8 mouse cellular contexts compared by ENCODE assay signal in the genomic region with DNA sequence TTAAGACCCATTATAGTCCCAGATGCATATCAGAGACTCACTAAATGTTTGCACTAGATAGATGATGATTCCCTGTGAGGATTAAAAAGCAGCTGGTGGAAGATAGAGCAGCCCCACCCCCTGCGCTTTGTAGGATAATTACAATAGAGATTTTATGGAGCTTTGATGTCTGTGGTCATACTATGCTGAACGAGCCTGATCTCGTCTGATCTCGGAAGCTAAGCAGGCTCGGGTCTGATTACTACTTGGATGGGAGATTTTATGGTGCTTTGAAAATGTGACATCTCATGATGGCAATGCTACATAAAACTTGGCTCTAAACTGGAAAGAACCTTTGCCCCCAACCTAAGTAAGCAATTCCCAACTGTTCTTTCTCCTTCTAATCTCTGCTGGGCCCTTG. TPM values are rescaled to one million over a fixed set of nuclear protein-coding genes. Genes with fewer than 3 reads are reported as not detected.
DNase-seq lines count a peak whose midpoint lies in the region; ATAC-seq and TF ChIP-seq lines count a peak whose summit lies in the region.

No protein-coding gene starts in this region.

- WGBS in heart, embryonic 15.5 days = 78% methylated on average over 5 of the region's 5 CpGs
- WGBS in forebrain, embryonic 16.5 days = 69% methylated on average over 5 of the region's 5 CpGs
- WGBS in liver, embryonic 15.5 days (ENCODE audit: insufficient replicate concordance) = 55% methylated on average over 5 of the region's 5 CpGs

- TF ChIP-seq POLR2A in MEL (IDR thresholded peaks at IDR 0.05; ENCODE audit: control insufficient read depth in 1 of 2, insufficient read depth in 1 of 2, low read depth in 1 of 2, low read length in 2 of 2, poor library complexity in 1 of 2) = no peak

- H3K27ac ChIP-seq in heart, embryonic 15.5 days = no peak overlapping the region
- no peak overlapping the region for H3K27ac ChIP-seq in MEL (ENCODE audit: control insufficient read depth, low read depth, low read length)
- no peak overlapping the region for H3K27ac ChIP-seq in forebrain, embryonic 16.5 days (ENCODE audit: low read length)
- peak overlapping the region; percentile 95 for H3K27ac ChIP-seq in liver, embryonic 15.5 days (replicated peaks)

- no peaks in the 10 kb centered on the region for H3K27me3 ChIP-seq in heart, embryonic 15.5 days
- no peaks in the 10 kb centered on the region for H3K27me3 ChIP-seq in MEL (ENCODE audit: control insufficient read depth in 1 of 2, insufficient read depth in 2 of 2, low read length in 2 of 2)
- no peaks in the 10 kb centered on the region for H3K27me3 ChIP-seq in forebrain, embryonic 16.5 days (replicated peaks; ENCODE audit: control insufficient read depth, insufficient read depth, low read length)
- H3K27me3 ChIP-seq in liver, embryonic 15.5 days = no peaks in the 10 kb centered on the region

- DNase-seq in heart, postnatal 14 days = no peak
- no peak for DNase-seq in MEL (ENCODE audit: low read depth, low spot score)
- DNase-seq in Muller cell, postnatal 12 days (ENCODE audit: inconsistent ontology term) = no peak
- DNase-seq in adrenal gland, postnatal 10 days = no peak

- peaks cover 48% of the 10 kb centered on the region for H3K79me2 ChIP-seq in MEL (ENCODE audit: control insufficient read depth, insufficient read depth, low read length, poor library complexity)

- H3K36me3 ChIP-seq in heart, embryonic 15.5 days = peaks cover 10% of the 10 kb centered on the region
- peaks cover 0 to 43% of the 10 kb centered on the region in 2 experiments; a peak in 3 of 4 replicates for H3K36me3 ChIP-seq in MEL (ENCODE audit: control insufficient read depth in 1 of 2, insufficient read depth in 2 of 2, low read length in 2 of 2)
- H3K36me3 ChIP-seq in forebrain, embryonic 16.5 days (ENCODE audit: control insufficient read depth, insufficient read depth) = peaks cover 3% of the 10 kb centered on the region; the same call in 1 of the 2 replicates
- peaks cover 20% of the 10 kb centered on the region for H3K36me3 ChIP-seq in liver, embryonic 15.5 days (replicated peaks)

- peak overlapping the region; percentile 81; the same call in 1 of the 2 replicates for H3K4me3 ChIP-seq in heart, embryonic 15.5 days
- no peak overlapping the region for H3K4me3 ChIP-seq in MEL (ENCODE audit: control insufficient read depth in 1 of 2, insufficient read depth in 1 of 2, low read depth in 2 of 2, low read length in 2 of 2)
- no peak overlapping the region for H3K4me3 ChIP-seq in forebrain, embryonic 16.5 days (replicated peaks; ENCODE audit: low read length)
- H3K4me3 ChIP-seq in liver, embryonic 15.5 days (replicated peaks) = peak overlapping the region; percentile 96

- H3K9ac ChIP-seq in heart, embryonic 15.5 days = no peak overlapping the region
- H3K9ac ChIP-seq in MEL (ENCODE audit: control insufficient read depth, low read depth, low read length, poor library complexity, severe bottlenecking) = no peak overlapping the region
- H3K9ac ChIP-seq in forebrain, embryonic 16.5 days (replicated peaks; ENCODE audit: low read depth, low read length) = no peak overlapping the region
- peak overlapping the region; percentile 61 for H3K9ac ChIP-seq in liver, embryonic 15.5 days

- no peak for TF ChIP-seq CTCF in MEL (IDR thresholded peaks at IDR 0.05 in 2 of 3, conservative IDR thresholded peaks at IDR 0.05 in 1 of 3; ENCODE audit: control insufficient read depth in 1 of 3, insufficient read depth in 1 of 3, low read depth in 2 of 3, low read length in 3 of 3, poor library complexity in 1 of 3, severe bottlenecking in 1 of 3)

- H3K4me1 ChIP-seq in heart, embryonic 15.5 days (replicated peaks) = peaks cover 36% of the 10 kb centered on the region
- peaks cover 8 to 31% of the 10 kb centered on the region in 2 experiments for H3K4me1 ChIP-seq in MEL (ENCODE audit: control insufficient read depth in 1 of 2, insufficient read depth in 2 of 2, low read length in 2 of 2)
- H3K4me1 ChIP-seq in forebrain, embryonic 16.5 days (replicated peaks; ENCODE audit: control insufficient read depth, insufficient read depth, low read length) = peaks cover 28% of the 10 kb centered on the region
- H3K4me1 ChIP-seq in liver, embryonic 15.5 days (replicated peaks) = peaks cover 80% of the 10 kb centered on the region

- intact Hi-C loops in heart, postnatal 14 days (cut with DNase I) = loop anchor here (5.0 kb wide), 1 partner anchor 45 kb away; no protein-coding TSS in a partner anchor

- peak overlapping the region; percentile 97; the same call in 1 of the 2 replicates for H3K4me2 ChIP-seq in heart, embryonic 15.5 days
- peak overlapping the region; percentile 73 for H3K4me2 ChIP-seq in forebrain, embryonic 16.5 days (ENCODE audit: low read length)
- H3K4me2 ChIP-seq in liver, embryonic 15.5 days = peak overlapping the region; percentile 92

- no peak for TF ChIP-seq EP300 in MEL (IDR thresholded peaks at IDR 0.05; ENCODE audit: low read depth in 1 of 2, low read length in 2 of 2)

- H3K9me3 ChIP-seq in heart, embryonic 15.5 days (replicated peaks) = no peaks in the 10 kb centered on the region
- H3K9me3 ChIP-seq in MEL (replicated peaks; ENCODE audit: insufficient read depth, low read length) = no peaks in the 10 kb centered on the region
- no peaks in the 10 kb centered on the region for H3K9me3 ChIP-seq in forebrain, embryonic 16.5 days (ENCODE audit: control insufficient read depth, low read length)
- no peaks in the 10 kb centered on the region for H3K9me3 ChIP-seq in liver, embryonic 15.5 days (replicated peaks)

- no peak for ATAC-seq in heart, embryonic 15.5 days (replicated peaks; ENCODE audit: insufficient number of reproducible peaks, insufficient read depth, low FRiP score, low read depth)
- no peak for ATAC-seq in forebrain, embryonic 16.5 days
- ATAC-seq in liver, embryonic 15.5 days (ENCODE audit: insufficient read depth) = no peak
- no peak for ATAC-seq in erythroid progenitor cell, adult 5-6 weeks (replicated peaks; ENCODE audit: low FRiP score, poor library complexity, severe bottlenecking)

- no peak for TF ChIP-seq RAD21 in MEL (IDR thresholded peaks at IDR 0.05; ENCODE audit: low read depth, low read length)

RNA-seq across cellular contexts. Expression of gene Gtpbp1, which starts 1.7 kb away (rescaled TPM):
- 23.7 and 30.0 TPM in 2 replicates for polyA plus RNA-seq in heart, embryonic 15.5 days (2015; fragmentation: Nextera tagmentation; extraction: Ambion mirVana)
- 10 to 100 TPM; 30.3 to 33.2 TPM for total RNA-seq in heart, postnatal 14 days (2021)
- 41.9 and 50.3 TPM in 2 replicates for total RNA-seq in MEL (2012; rRNA removed)
- polyA plus RNA-seq in MEL (2012; ENCODE audit: insufficient read depth in 1 of 2, insufficient read length in 2 of 2, low read depth in 1 of 2, low replicate concordance in 2 of 2, missing spikeins in 1 of 2) = 10 to 100 TPM in 1 of 2 experiments, not detected in 1; 92.2 TPM
- 55.7 and 56.5 TPM in 2 replicates for polyA plus RNA-seq in forebrain, embryonic 16.5 days (2015; fragmentation: Nextera tagmentation; extraction: Ambion mirVana)
- 29.9 and 33.5 TPM in 2 replicates for polyA plus RNA-seq in liver, embryonic 15.5 days (2015; fragmentation: Nextera tagmentation; extraction: Ambion mirVana)
- total RNA-seq in erythroid progenitor cell, adult 5-6 weeks (2015; ENCODE audit: low replicate concordance) = 43.6 and 63.1 TPM in 2 replicates
- total RNA-seq in erythroid progenitor cell, adult 5-6 weeks (2017; ENCODE audit: low replicate concordance) = 64.1 and 94.1 TPM in 2 replicates
- total RNA-seq in adrenal gland, postnatal 10 days (2021) = 10 to 100 TPM; 26.7 to 30.0 TPM

RNA-seq across cellular contexts. Expression of gene Josd1, which starts 4.6 kb away (rescaled TPM):
- 20.6 and 24.5 TPM in 2 replicates for polyA plus RNA-seq in heart, embryonic 15.5 days (2015; fragmentation: Nextera tagmentation; extraction: Ambion mirVana)
- total RNA-seq in heart, postnatal 14 days (2021) = 10 to 100 TPM; 28.1 to 30.9 TPM
- 37.8 and 47.2 TPM in 2 replicates for total RNA-seq in MEL (2012; rRNA removed)
- polyA plus RNA-seq in MEL (2012; ENCODE audit: insufficient read depth in 1 of 2, insufficient read length in 2 of 2, low read depth in 1 of 2, low replicate concordance in 2 of 2, missing spikeins in 1 of 2) = 10 to 100 TPM in 1 of 2 experiments, not detected in 1; 46.5 TPM
- polyA plus RNA-seq in forebrain, embryonic 16.5 days (2015; fragmentation: Nextera tagmentation; extraction: Ambion mirVana) = 24.5 and 25.2 TPM in 2 replicates
- polyA plus RNA-seq in liver, embryonic 15.5 days (2015; fragmentation: Nextera tagmentation; extraction: Ambion mirVana) = 20.1 and 22.3 TPM in 2 replicates
- 17.7 and 18.4 TPM in 2 replicates for total RNA-seq in erythroid progenitor cell, adult 5-6 weeks (2015; ENCODE audit: low replicate concordance)
- 17.3 and 27.6 TPM in 2 replicates for total RNA-seq in erythroid progenitor cell, adult 5-6 weeks (2017; ENCODE audit: low replicate concordance)
- 10 to 100 TPM; 45.1 to 50.7 TPM for total RNA-seq in adrenal gland, postnatal 10 days (2021)

RNA-seq across cellular contexts. Expression of gene Tomm22, which starts 21.7 kb away (rescaled TPM):
- polyA plus RNA-seq in heart, embryonic 15.5 days (2015; fragmentation: Nextera tagmentation; extraction: Ambion mirVana) = 218 and 234 TPM in 2 replicates
- 100 to 1,000 TPM; 109 to 139 TPM for total RNA-seq in heart, postnatal 14 days (2021)
- total RNA-seq in MEL (2012; rRNA removed) = 161 and 174 TPM in 2 replicates
- 100 to 1,000 TPM; 281 to 829 TPM for polyA plus RNA-seq in MEL (2012; ENCODE audit: insufficient read depth in 1 of 2, insufficient read length in 2 of 2, low read depth in 1 of 2, low replicate concordance in 2 of 2, missing spikeins in 1 of 2)
- polyA plus RNA-seq in forebrain, embryonic 16.5 days (2015; fragmentation: Nextera tagmentation; extraction: Ambion mirVana) = 249 and 262 TPM in 2 replicates
- polyA plus RNA-seq in liver, embryonic 15.5 days (2015; fragmentation: Nextera tagmentation; extraction: Ambion mirVana) = 124 and 134 TPM in 2 replicates
- 70.8 and 73.9 TPM in 2 replicates for total RNA-seq in erythroid progenitor cell, adult 5-6 weeks (2015; ENCODE audit: low replicate concordance)
- 54.8 and 62.5 TPM in 2 replicates for total RNA-seq in erythroid progenitor cell, adult 5-6 weeks (2017; ENCODE audit: low replicate concordance)
- 100 to 1,000 TPM; 143 to 156 TPM for total RNA-seq in adrenal gland, postnatal 10 days (2021)

RNA-seq across cellular contexts. Expression of gene Cby1, which starts 33.3 kb away (rescaled TPM):
- 51.0 and 52.5 TPM in 2 replicates for polyA plus RNA-seq in heart, embryonic 15.5 days (2015; fragmentation: Nextera tagmentation; extraction: Ambion mirVana)
- 10 to 100 TPM; 24.7 to 24.9 TPM for total RNA-seq in heart, postnatal 14 days (2021)
- 29.6 and 34.3 TPM in 2 replicates for total RNA-seq in MEL (2012; rRNA removed)
- polyA plus RNA-seq in MEL (2012; ENCODE audit: insufficient read depth in 1 of 2, insufficient read length in 2 of 2, low read depth in 1 of 2, low replicate concordance in 2 of 2, missing spikeins in 1 of 2) = 10 to 100 TPM in 1 of 2 experiments, not detected in 1; 56.2 TPM
- polyA plus RNA-seq in forebrain, embryonic 16.5 days (2015; fragmentation: Nextera tagmentation; extraction: Ambion mirVana) = 116 and 117 TPM in 2 replicates
- 12.3 and 12.7 TPM in 2 replicates for polyA plus RNA-seq in liver, embryonic 15.5 days (2015; fragmentation: Nextera tagmentation; extraction: Ambion mirVana)
- 3.6 and 6.3 TPM in 2 replicates for total RNA-seq in erythroid progenitor cell, adult 5-6 weeks (2015; ENCODE audit: low replicate concordance)
- total RNA-seq in erythroid progenitor cell, adult 5-6 weeks (2017; ENCODE audit: low replicate concordance) = 13.0 and 15.4 TPM in 2 replicates
- 10 to 100 TPM; 22.7 to 26.0 TPM for total RNA-seq in adrenal gland, postnatal 10 days (2021)

RNA-seq across cellular contexts. Expression of gene Fam227a, which starts 33.6 kb away (rescaled TPM):
- 0.39 and 0.81 TPM in 2 replicates for polyA plus RNA-seq in heart, embryonic 15.5 days (2015; fragmentation: Nextera tagmentation; extraction: Ambion mirVana)
- total RNA-seq in heart, postnatal 14 days (2021) = 1 to 10 TPM; 1.4 to 2.1 TPM
- total RNA-seq in MEL (2012; rRNA removed) = 0.35 and 0.39 TPM in 2 replicates
- under 1 TPM in 1 of 2 experiments, not detected in 1; 0.60 TPM for polyA plus RNA-seq in MEL (2012; ENCODE audit: insufficient read depth in 1 of 2, insufficient read length in 2 of 2, low read depth in 1 of 2, low replicate concordance in 2 of 2, missing spikeins in 1 of 2)
- 3.9 and 4.5 TPM in 2 replicates for polyA plus RNA-seq in forebrain, embryonic 16.5 days (2015; fragmentation: Nextera tagmentation; extraction: Ambion mirVana)
- 0.05 and 0.12 TPM in 2 replicates for polyA plus RNA-seq in liver, embryonic 15.5 days (2015; fragmentation: Nextera tagmentation; extraction: Ambion mirVana)
- 3.2 TPM in 1 of 2 replicates, not detected in the other for total RNA-seq in erythroid progenitor cell, adult 5-6 weeks (2015; ENCODE audit: low replicate concordance)
- 4.4 and 8.6 TPM in 2 replicates for total RNA-seq in erythroid progenitor cell, adult 5-6 weeks (2017; ENCODE audit: low replicate concordance)
- 1 to 10 TPM; 2.8 to 3.1 TPM for total RNA-seq in adrenal gland, postnatal 10 days (2021)

Comparison
In these comparisons a context has a peak if more than half of its experiments do, and no peak if none do; other contexts are left out.
1. H3K4me3 ChIP-seq: peak in heart, embryonic 15.5 days (single experiment) and liver, embryonic 15.5 days (single experiment); none in MEL (0 of 2) and forebrain, embryonic 16.5 days (single experiment).
2. Peak in every context shown above with its lines, with median percentiles within 50 percentile points of each other: H3K4me2 ChIP-seq.